Mouse (Mus musculus) embryonic facial prominence, embryonic 12.5 days (tissue): ENCODE measurements around the gene Fam168a. TPM values are rescaled to one million over a fixed set of nuclear protein-coding genes. Genes with fewer than 3 reads are reported as not detected.
A peak's percentile ranks its signal among the peaks of the same experiment; 100 is the strongest.

Source experiments
- ATAC-seq: fragments of 200-750 bp; cut with Nextera tagmentation; 2 replicates; pipeline ENCODE4 v1.8.0; 2017; ENCODE audit not compliant: insufficient number of reproducible peaks, insufficient read depth, low FRiP score, low TSS enrichment
- H3K27ac ChIP-seq: fragments of 300-500 bp; sonication (generic); 2 replicates; pipeline ENCODE4 v1.5.1; 2016; ENCODE audit warnings: mild to moderate bottlenecking
- H3K27me3 ChIP-seq: fragments of 300-500 bp; sonication (generic); 2 replicates; pipeline ENCODE4 v1.6.1; 2016; ENCODE audit warnings: mild to moderate bottlenecking, moderate library complexity
- H3K36me3 ChIP-seq: fragments of 300-500 bp; sonication (generic); 2 replicates; pipeline ENCODE4 v1.6.1; 2016; ENCODE audit warnings: mild to moderate bottlenecking
- H3K4me1 ChIP-seq: fragments of 300-500 bp; sonication (generic); 2 replicates; pipeline ENCODE4 v1.6.1; 2016
- H3K4me2 ChIP-seq: fragments of 300-500 bp; sonication (generic); replicated peaks from 2 replicates; pipeline ENCODE4 v1.6.1; 2016; ENCODE audit warnings: mild to moderate bottlenecking, moderate library complexity
- H3K4me3 ChIP-seq: fragments of 300-500 bp; sonication (generic); 2 replicates; pipeline ENCODE4 v1.5.1; 2016; ENCODE audit warnings: mild to moderate bottlenecking
- H3K9ac ChIP-seq: fragments of 300-500 bp; sonication (generic); 2 replicates; pipeline ENCODE4 v1.6.1; 2016; ENCODE audit warnings: mild to moderate bottlenecking, moderate library complexity
- H3K9me3 ChIP-seq: fragments of 300-500 bp; sonication (generic); 2 replicates; pipeline ENCODE4 v1.6.1; 2016; ENCODE audit warnings: mild to moderate bottlenecking, moderate library complexity
- WGBS: fragments of 180-500 bp; shearing (Covaris S2); methylation state at CpG from one replicate; pipeline ENCODE4 v1.1.7; 2016; 5-methylcytosine and 5-hydroxymethylcytosine counted together
- polyA plus RNA-seq: library from polyadenylated mRNA; unstranded; fragments of >200 nt; fragmentation: Nextera tagmentation; extraction: Ambion mirVana; gene quantifications from 2 replicates; pipeline ENCODE4 v1.2.1, GENCODE M21; 2016

Gene Fam168a
- polyA plus RNA-seq, 1 experiment from 2014 or later, result 51.8 TPM

DNA sequence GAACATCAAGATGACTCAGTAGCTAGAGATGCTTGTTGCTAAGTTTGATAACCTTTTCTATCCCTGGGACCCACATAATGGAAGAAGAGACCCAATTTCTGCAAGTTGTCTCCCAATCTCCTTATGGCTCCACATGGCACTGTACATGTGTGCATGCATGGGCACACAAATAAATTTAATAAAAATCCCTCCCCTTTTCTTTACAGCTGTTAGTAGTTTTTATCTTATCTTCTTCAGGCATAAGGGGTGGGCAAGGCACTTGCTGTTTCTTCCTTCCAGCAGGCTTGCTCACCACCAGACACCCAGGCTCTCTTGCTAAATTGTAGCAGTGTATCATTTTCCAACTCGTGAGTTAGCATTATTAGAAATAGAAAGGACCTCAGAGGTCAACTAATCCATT is 79.6 kb downstream of the Fam168a start:
- H3K27me3 ChIP-seq, result no peaks in the 10 kb centered on the region
- no peaks in the 10 kb centered on the region for H3K9me3 ChIP-seq
- 0 out of 2 replicates have a peak, but pooled peaks cover 4% of the 10 kb centered on the region for H3K4me1 ChIP-seq
- no peak overlapping the region for H3K9ac ChIP-seq
- H3K27ac ChIP-seq, result no peak overlapping the region
- no peak overlapping the region for H3K4me3 ChIP-seq
- H3K4me2 ChIP-seq, result no peak overlapping the region
- WGBS, result 58% methylated on average over 1 of the region's 1 CpGs
- ATAC-seq, result no peak
- H3K36me3 ChIP-seq, result peaks cover 4% of the 10 kb centered on the region; the same call in 1 of the 2 replicates

- Histone ChIP-seq H3K36me3 (peaks cover 4% of the 10 kb centered on the region), H3K27me3 (no peaks in the 10 kb centered on the region), H3K9me3 (no peaks in the 10 kb centered on the region), H3K9ac (no peak overlapping the region), H3K4me3 (no peak overlapping the region), H3K4me2 (no peak overlapping the region), H3K27ac (no peak overlapping the region), H3K4me1 (0 out of 2 replicates have a peak, but pooled peaks cover 4% of the 10 kb centered on the region)
- 84% methylated on average over 1 of the region's 1 CpGs for WGBS
- ATAC-seq, result no peak
Observed at GRCm38 (mm10) chr7:100788291-100788690, 81.9 kb downstream of the Fam168a start.

GRCm38 (mm10) chr7:100798810-100799209 is 92.4 kb downstream of the Fam168a start:
- Histone ChIP-seq H3K27me3 (no peaks in the 10 kb centered on the region), H3K9me3 (no peaks in the 10 kb centered on the region), H3K36me3 (no peaks in the 10 kb centered on the region), H3K27ac (no peak overlapping the region), H3K4me1 (no peaks in the 10 kb centered on the region), H3K4me3 (no peak overlapping the region), H3K9ac (no peak overlapping the region), H3K4me2 (no peak overlapping the region)
- ATAC-seq, result no peak
- WGBS, result 75% methylated on average over 3 of the region's 3 CpGs

GRCm38 (mm10) chr7:100805391-100805790 is 99.0 kb downstream of the Fam168a start:
- Histone ChIP-seq H3K9me3 (no peaks in the 10 kb centered on the region), H3K27ac (0 out of 2 replicates have a peak overlapping the region, but pooled peaks have one; percentile 57)
- no peak for ATAC-seq

DNA sequence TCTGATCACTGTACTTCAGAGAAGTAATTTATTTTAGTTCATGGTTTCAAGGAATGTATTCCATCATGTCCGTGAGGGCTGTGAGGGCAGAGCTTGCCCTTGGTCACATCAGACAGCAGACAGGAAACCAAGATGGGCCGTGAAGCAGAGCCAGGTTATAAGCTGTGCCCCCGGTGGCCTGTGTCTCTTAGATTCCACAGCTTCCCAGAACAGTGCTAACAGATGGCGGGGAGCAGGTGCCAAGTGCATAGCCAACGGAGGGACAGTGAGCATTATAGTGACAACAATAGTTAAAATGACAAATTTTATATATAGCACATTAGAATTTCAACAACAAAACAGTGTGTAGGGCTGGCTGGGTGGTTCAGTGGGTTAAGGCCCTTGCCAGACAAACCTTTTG is 105.5 kb downstream of the Fam168a start:
- Histone ChIP-seq H3K9ac (no peak overlapping the region), H3K4me1 (no peaks in the 10 kb centered on the region), H3K36me3 (no peaks in the 10 kb centered on the region), H3K27ac (no peak overlapping the region), H3K4me2 (no peak overlapping the region), H3K9me3 (no peaks in the 10 kb centered on the region), H3K4me3 (no peak overlapping the region), H3K27me3 (no peaks in the 10 kb centered on the region)
- 85% methylated on average over 5 of the region's 5 CpGs for WGBS
- no peak for ATAC-seq

More at GRCm38 (mm10) chr7:100805391-100805790, 99.0 kb downstream of the Fam168a start:
- Histone ChIP-seq H3K4me3 (no peak overlapping the region), H3K4me1 (peaks cover 2% of the 10 kb centered on the region; the same call in 1 of the 2 replicates), H3K9ac (no peak overlapping the region), H3K27me3 (no peaks in the 10 kb centered on the region), H3K36me3 (no peaks in the 10 kb centered on the region), H3K4me2 (no peak overlapping the region)
- WGBS, result 72% methylated on average over 2 of the region's 2 CpGs

DNA sequence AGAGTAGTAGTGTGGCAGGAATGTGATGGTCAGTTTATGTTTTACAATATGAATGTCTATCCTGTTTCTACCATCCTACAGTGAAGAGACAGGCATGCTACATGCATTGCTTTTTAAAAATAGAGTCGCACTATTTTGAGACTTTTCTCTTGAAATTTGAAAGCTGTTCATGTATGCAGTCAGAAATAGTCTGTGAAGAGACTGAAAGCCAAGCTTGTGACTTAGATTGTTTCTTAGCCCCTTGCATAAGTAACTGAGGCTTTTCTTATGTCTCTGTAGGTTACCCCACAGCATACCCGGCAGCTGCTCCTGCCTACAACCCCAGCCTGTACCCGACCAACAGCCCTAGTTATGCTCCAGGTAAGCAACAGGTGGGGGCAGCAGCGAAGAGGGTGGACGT is 106.2 kb downstream of the Fam168a start:
- Histone ChIP-seq H3K4me1 (0 out of 2 replicates have a peak, but pooled peaks cover 4% of the 10 kb centered on the region), H3K9ac (no peak overlapping the region), H3K36me3 (no peaks in the 10 kb centered on the region), H3K4me3 (no peak overlapping the region), H3K27me3 (no peaks in the 10 kb centered on the region), H3K9me3 (no peaks in the 10 kb centered on the region), H3K4me2 (no peak overlapping the region), H3K27ac (no peak overlapping the region)
- 87% methylated on average over 5 of the region's 5 CpGs for WGBS
- no peak for ATAC-seq

GRCm38 (mm10) chr7:100815900-100816570 is 109.6 kb downstream of the Fam168a start:
- WGBS, result 60% methylated on average over 8 of the region's 8 CpGs
- Histone ChIP-seq H3K4me3 (no peak overlapping the region), H3K4me1 (0 out of 2 replicates have a peak, but pooled peaks cover 4% of the 10 kb centered on the region), H3K9me3 (no peaks in the 10 kb centered on the region), H3K9ac (no peak overlapping the region), H3K4me2 (no peak overlapping the region), H3K27ac (no peak overlapping the region), H3K27me3 (no peaks in the 10 kb centered on the region), H3K36me3 (no peaks in the 10 kb centered on the region)
- ATAC-seq, result no peak

DNA sequence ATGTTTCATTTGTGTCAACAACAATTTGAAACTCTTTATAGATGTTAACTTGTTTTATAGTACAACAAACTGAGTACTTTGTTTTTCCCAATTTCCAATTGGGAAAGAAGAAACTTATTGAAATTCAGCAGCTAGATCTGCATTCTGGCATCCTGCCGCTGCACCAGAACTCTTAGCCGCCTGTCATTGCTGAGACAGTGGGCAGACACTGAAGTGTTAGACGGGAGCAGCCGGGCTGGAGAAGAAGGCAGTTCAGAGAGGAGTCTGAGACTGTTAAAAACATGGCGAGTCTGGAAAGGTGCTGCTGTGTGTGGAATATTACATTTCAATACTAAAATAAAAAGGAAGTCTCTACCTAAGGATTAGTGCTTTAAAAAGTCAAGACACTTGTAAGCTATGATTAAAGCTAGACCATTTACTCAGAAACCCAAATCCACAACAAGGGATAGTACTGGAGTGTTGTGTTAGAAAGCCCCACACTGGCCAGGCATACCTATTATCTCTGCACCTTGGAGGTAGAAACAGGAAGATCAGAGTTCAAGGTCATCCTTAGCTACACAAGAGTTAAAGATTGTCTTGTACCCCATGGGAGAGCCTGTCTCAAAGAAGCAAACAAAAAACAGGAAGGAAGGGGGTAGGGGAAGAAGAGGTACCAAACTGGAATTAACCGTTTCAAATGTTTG is 110.5 kb downstream of the Fam168a start:
- no peak overlapping the region for H3K9ac ChIP-seq
- no peaks in the 10 kb centered on the region for H3K36me3 ChIP-seq
- H3K4me1 ChIP-seq, result 0 out of 2 replicates have a peak, but pooled peaks cover 4% of the 10 kb centered on the region
- no peak for ATAC-seq
- 61% methylated on average over 6 of the region's 6 CpGs for WGBS
- no peaks in the 10 kb centered on the region for H3K9me3 ChIP-seq
- H3K4me3 ChIP-seq, result no peak overlapping the region
- no peaks in the 10 kb centered on the region for H3K27me3 ChIP-seq
- H3K4me2 ChIP-seq, result no peak overlapping the region
- H3K27ac ChIP-seq, result no peak overlapping the region

- no peak overlapping the region for H3K9ac ChIP-seq
- no peaks in the 10 kb centered on the region for H3K36me3 ChIP-seq
- no peak overlapping the region for H3K27ac ChIP-seq
- H3K4me1 ChIP-seq, result 0 out of 2 replicates have a peak, but pooled peaks cover 4% of the 10 kb centered on the region
- no peak overlapping the region for H3K4me3 ChIP-seq
- no peak for ATAC-seq
- H3K27me3 ChIP-seq, result no peaks in the 10 kb centered on the region
- whole genome bisulfite sequencing, result 70% methylated on average over 2 of the region's 2 CpGs
- no peaks in the 10 kb centered on the region for H3K9me3 ChIP-seq
- H3K4me2 ChIP-seq, result no peak overlapping the region
Observed at GRCm38 (mm10) chr7:100817442-100817760, 111.0 kb downstream of the Fam168a start.

- WGBS, result 84% methylated on average over 4 of the region's 4 CpGs
- Histone ChIP-seq H3K36me3 (no peaks in the 10 kb centered on the region), H3K4me1 (0 out of 2 replicates have a peak, but pooled peaks cover 4% of the 10 kb centered on the region), H3K9me3 (no peaks in the 10 kb centered on the region), H3K4me3 (no peak overlapping the region), H3K4me2 (no peak overlapping the region), H3K9ac (no peak overlapping the region), H3K27ac (no peak overlapping the region), H3K27me3 (no peaks in the 10 kb centered on the region)
- no peak for ATAC-seq
Observed at GRCm38 (mm10) chr7:100818401-100819064, 112.1 kb downstream of the Fam168a start.

GRCm38 (mm10) chr7:100824661-100825060 is 118.2 kb downstream of the Fam168a start:
- no peaks in the 10 kb centered on the region for H3K4me1 ChIP-seq
- no peak for ATAC-seq
- 91% methylated on average over 3 of the region's 3 CpGs for WGBS
- peaks cover 10% of the 10 kb centered on the region for H3K36me3 ChIP-seq
- no peak overlapping the region for H3K4me3 ChIP-seq
- no peak overlapping the region for H3K9ac ChIP-seq
- no peaks in the 10 kb centered on the region for H3K9me3 ChIP-seq
- H3K4me2 ChIP-seq, result no peak overlapping the region
- H3K27me3 ChIP-seq, result no peaks in the 10 kb centered on the region
- H3K27ac ChIP-seq, result no peak overlapping the region

DNA sequence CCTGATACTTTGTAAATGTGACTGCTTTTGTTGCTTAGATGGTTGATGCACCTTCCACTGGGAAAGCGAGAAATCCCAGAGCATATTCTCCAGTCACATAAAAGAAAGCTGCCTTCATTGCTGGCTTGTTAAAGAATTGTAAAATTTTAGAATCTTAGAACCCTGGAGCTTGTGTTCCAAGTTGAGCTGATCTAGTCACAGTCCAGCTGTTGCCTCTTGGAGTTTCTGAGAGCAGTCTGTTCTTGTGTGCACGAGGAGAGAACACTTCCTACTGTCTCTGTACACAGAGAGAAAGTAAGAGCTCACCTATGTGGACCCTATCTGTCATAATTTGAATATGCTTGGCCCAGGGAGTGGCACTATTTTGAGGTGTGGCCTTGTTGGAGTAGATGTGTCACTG is 122.1 kb downstream of the Fam168a start:
- ATAC-seq, result no peak
- H3K27ac ChIP-seq, result no peak overlapping the region
- peaks cover 17% of the 10 kb centered on the region for H3K36me3 ChIP-seq
- H3K4me1 ChIP-seq, result no peaks in the 10 kb centered on the region
- WGBS, result 91% methylated on average over 2 of the region's 2 CpGs
- H3K27me3 ChIP-seq, result no peaks in the 10 kb centered on the region
- H3K4me3 ChIP-seq, result no peak overlapping the region
- H3K9me3 ChIP-seq, result no peaks in the 10 kb centered on the region
- no peak overlapping the region for H3K9ac ChIP-seq
- H3K4me2 ChIP-seq, result no peak overlapping the region
